Mouse (Mus musculus) cerebellum, adult 2 months (tissue): ENCODE data around the gene Pex13.

ENCODE experiments used
- CTCF ChIP-seq: fragments of 200-500 bp; IDR thresholded peaks from 2 replicates; pipeline ENCODE4 v1.5.1; 2011; ENCODE audit warnings: low read depth, mild to moderate bottlenecking, control low read depth, low read length, moderate library complexity, borderline replicate concordance; ENCODE audit not compliant: insufficient read depth
- POLR2A ChIP-seq: fragments of 200-500 bp; IDR thresholded peaks from 2 replicates; pipeline ENCODE4 v1.6.1; 2011; ENCODE audit warnings: low read length, control low read depth, borderline replicate concordance; ENCODE audit not compliant: insufficient read depth

DNA sequence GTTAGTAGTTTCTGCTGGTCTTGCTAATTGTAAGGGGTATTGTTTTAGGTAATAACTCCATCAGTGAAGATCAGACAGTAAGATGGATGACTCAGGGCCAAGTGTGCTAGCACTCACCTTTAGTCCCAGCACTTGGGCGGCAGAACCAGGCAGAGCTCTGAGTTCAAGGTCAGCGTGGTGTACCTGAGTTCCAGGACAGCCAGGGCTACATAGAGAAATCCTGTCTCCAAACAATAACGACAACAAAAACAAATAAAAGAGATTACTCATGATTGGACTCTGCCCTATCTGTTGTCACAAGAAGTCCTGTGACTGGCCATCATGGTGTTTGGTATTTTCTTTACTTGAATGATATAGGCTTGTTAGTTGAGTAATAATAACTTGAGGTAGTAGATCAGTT is 36.1 kb upstream of the Pex13 start:
- TF ChIP-seq CTCF (no peak), POLR2A (no peak)
